Mouse (Mus musculus): ENCODE measurements around the gene Atxn7. TPM values are rescaled to one million over a fixed set of nuclear protein-coding genes. Genes with fewer than 3 reads are reported as not detected.
A peak's percentile ranks its signal among the peaks of the same experiment; 100 is the strongest.

The Atxn7 gene
- total RNA-seq, 2 experiments from 2014 or later = 18.4 to 37.3 TPM

DNA sequence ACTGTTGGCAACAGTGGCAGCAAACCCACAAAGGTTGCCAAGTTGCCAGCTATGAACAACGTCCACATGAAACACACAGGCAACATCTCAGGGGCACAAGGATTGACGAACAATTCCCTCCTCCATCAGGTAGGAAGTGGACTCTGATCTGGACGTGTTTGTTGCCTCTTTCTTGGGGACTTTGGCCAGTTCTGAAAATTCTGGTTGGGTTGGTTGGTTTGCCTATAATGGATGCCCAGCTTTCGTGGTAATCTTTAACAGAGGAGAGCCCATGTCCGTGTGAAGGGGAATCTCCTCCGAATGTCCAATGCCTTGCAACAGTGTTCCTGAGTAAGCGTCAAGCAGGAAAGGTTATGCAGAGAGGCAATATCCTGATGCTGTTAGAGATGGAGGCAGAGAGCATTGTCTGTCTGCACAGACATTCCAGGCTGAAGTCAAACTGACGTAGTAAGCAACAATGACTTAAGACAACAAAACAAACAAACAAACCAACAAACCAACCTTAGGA is 139.6 kb downstream of the Atxn7 start:
- no peak for ATAC-seq (replicated peaks; ENCODE audit: low FRiP score, poor library complexity, severe bottlenecking)

DNA sequence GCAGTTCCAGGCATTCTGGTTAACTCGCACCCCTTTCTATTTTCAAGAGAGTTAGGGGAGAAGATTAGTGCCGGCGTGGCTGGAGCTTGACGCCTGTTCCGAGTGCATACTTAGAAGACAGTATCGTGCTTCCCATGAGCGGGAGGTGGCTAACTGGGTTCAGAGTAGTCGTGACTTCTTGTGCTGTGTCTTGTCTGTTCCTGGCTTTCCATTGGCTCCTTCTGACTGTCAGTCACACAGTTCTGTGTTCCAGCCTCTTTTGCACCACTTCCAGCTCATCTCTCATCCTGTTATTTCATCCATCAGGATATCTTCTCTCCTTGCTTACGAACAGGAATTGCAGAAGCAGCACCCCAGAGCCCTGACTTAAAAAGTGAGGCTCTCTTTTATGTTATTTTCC is 140.1 kb downstream of the Atxn7 start:
- no peak for ATAC-seq (replicated peaks; ENCODE audit: low FRiP score, poor library complexity, severe bottlenecking)

DNA sequence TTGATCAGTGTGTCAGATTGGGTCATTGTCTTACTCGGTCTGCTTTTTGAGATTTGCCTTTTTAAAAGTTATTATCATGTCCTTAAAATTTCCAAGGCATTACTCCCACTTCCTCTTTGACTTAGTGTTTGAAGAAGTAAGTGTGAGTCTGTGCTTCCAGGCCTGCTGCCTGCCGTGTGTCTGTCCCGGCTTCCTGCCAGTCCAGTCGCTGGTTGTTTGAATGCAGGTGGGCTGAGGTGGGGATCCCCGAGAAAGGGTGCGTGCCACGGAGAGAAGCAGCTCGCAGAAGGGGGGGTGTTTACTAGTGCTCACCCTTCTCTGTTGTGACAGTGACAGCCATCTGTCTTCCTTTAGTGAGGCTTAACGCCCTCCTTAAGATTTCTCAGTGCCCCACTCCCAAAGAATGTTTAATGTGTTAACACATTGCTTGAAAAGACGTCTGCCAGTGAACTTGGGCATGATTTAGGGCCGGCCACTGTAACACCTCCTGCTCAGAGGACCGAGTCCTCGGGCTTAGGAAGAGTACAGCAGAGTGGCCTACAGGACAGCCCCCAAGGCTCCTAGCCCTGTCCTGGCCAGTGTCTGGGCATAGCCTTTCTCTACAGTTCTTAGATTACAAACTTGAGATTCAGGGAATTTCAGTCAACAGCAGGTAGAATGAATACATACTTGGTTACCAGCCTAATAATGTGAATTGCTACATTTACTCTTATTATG is 143.1 kb downstream of the Atxn7 start:
- ATAC-seq (replicated peaks; ENCODE audit: low FRiP score, poor library complexity, severe bottlenecking) = no peak

DNA sequence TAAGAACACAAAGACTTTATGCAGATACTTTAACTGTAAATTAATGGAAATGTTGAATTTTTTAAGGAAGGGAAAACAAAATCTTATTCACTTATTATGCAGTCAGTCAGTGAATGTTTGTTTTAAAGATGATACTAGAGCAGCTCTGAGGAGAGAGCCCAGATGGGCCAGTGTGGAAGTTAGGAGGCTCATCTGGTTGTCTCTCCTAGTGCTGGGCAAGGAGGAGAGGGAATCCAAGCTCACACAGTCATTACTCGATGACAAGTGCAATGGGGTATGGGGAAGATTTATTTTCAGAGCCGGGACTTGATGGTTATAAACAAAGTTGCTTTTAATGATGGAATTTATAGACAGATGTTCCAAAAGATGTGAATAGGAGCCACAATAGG is 143.7 kb downstream of the Atxn7 start:
- ATAC-seq (replicated peaks; ENCODE audit: low FRiP score, poor library complexity, severe bottlenecking) = no peak

DNA sequence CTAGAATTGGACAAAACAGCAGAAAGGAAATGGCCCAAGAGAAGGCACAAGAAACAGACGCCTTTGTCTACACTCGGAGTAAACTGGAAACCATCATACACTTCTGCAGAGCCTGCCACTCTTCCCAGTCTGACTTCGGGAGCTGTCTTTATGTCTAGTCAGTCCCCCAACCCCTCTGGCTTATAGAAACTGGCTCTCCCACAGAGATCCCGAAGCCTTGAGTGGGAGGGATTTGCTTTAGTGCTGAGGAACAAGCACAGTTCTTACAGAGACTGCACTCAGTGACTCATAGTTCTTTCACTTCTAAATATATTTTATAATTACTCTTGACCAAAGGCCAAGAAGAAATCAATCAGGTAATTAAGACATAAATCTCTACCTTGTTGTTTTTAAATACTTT is 149.5 kb downstream of the Atxn7 start:
- ATAC-seq (replicated peaks; ENCODE audit: low FRiP score, poor library complexity, severe bottlenecking) = no peak

DNA sequence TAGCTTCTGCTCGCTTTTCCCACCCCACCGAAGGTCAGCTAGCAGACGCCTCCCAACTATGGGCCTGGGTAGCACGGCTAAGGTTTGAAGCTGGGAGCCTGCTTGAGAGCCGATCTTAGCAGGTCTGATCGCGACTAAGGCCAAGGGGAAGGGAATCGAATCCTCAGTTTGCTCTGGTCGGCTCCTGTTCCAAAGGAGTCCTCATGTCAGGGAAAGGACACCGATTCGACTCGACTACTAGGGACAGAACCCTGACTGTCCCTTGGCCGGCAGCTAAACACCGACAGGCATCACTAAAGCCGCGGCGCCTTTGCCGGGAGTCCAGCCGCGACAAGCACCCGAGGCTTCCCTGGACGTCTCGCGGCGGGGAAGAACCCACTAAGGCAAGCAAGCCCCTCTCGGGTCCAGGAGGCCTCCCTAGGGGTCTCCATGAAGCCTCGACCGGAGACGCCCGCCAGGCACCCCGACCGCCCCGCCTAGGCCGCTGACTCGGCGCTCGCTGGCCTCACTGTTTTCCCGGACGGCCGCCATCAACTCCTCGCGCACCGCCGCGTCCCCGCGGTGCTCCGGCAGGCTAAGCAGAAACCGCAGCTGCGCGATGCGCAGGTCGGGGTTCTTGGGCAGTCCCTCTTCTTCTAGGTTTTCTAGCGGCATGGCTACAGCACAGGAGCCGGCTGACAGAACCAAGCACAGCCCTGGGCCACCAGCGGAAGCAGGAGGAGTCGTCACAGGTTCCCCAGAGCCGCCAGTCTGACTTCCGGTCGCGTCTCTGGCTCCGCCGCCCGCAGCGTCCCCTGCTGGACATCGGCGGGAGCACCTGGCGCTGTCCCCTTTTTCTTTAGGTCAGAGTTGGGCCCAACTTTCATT is 159.2 kb downstream of the Atxn7 start, which contains the start of gene Psmd6:
Psmd6 (minus strand) TSS at position 755 of the 867 bp plus-strand sequence.
- ATAC-seq (replicated peaks; ENCODE audit: low FRiP score, poor library complexity, severe bottlenecking) = peak; percentile 100

Other genes starting within 250 kb of the Atxn7 start
- gene Gm281, start 47.0 kb upstream of the Atxn7 start, total RNA-seq (2015; ENCODE audit: low replicate concordance) = not detected in 2 replicates
- gene Gm281, start 47.0 kb upstream of the Atxn7 start, total RNA-seq (2017; ENCODE audit: low replicate concordance) = not detected in 2 replicates
- gene Thoc7, start 412 bp downstream of the Atxn7 start, total RNA-seq (2015; ENCODE audit: low replicate concordance) = 139 and 171 TPM in 2 replicates
- gene Thoc7, start 412 bp downstream of the Atxn7 start, total RNA-seq (2017; ENCODE audit: low replicate concordance) = 116 and 149 TPM in 2 replicates
- gene Psmd6, start 159.5 kb downstream of the Atxn7 start, total RNA-seq (2015; ENCODE audit: low replicate concordance) = 71.4 and 86.8 TPM in 2 replicates
- gene Psmd6, start 159.5 kb downstream of the Atxn7 start, total RNA-seq (2017; ENCODE audit: low replicate concordance) = 79.1 and 132 TPM in 2 replicates
- not detected in 2 replicates for gene Olfr720, start 225.4 kb downstream of the Atxn7 start, total RNA-seq (2015; ENCODE audit: low replicate concordance)
- 0.13 TPM in 1 of 2 replicates, not detected in the other for gene Olfr720, start 225.4 kb downstream of the Atxn7 start, total RNA-seq (2017; ENCODE audit: low replicate concordance)